Mouse (Mus musculus): ENCODE data around the gene Sirt6. TPM values are rescaled to one million over a fixed set of nuclear protein-coding genes. Genes with fewer than 3 reads are reported as not detected.

Gene Sirt6
- polyA plus RNA-seq, 1 experiment from 2014 or later: 45.7 TPM

GRCm38 (mm10) chr10:81600096-81600495 is 27.5 kb downstream of the Sirt6 start:
- no peak overlapping the region for H3K27ac ChIP-seq (ENCODE audit: low read depth, low read length)
- no peak overlapping the region for H3K4me2 ChIP-seq (ENCODE audit: low read depth)
- H3K9me3 ChIP-seq (ENCODE audit: control insufficient read depth, low read length): no peaks in the 10 kb centered on the region
- no peaks in the 10 kb centered on the region for H3K36me3 ChIP-seq (ENCODE audit: control insufficient read depth, insufficient read depth, low read length)
- ATAC-seq (ENCODE audit: insufficient read depth, low FRiP score, low TSS enrichment): no peak
- no peak overlapping the region for H3K4me3 ChIP-seq (ENCODE audit: low read depth, low read length)
- H3K4me1 ChIP-seq (ENCODE audit: control insufficient read depth, insufficient read depth, low read length): peaks cover 32% of the 10 kb centered on the region
- H3K9ac ChIP-seq (ENCODE audit: low read length): no peak overlapping the region
- peaks cover 22% of the 10 kb centered on the region for H3K27me3 ChIP-seq (ENCODE audit: control insufficient read depth, insufficient read depth, low read length)
- WGBS: 45% methylated on average over 10 of the region's 10 CpGs
- no peak for DNase-seq (ENCODE audit: low spot score)

DNA sequence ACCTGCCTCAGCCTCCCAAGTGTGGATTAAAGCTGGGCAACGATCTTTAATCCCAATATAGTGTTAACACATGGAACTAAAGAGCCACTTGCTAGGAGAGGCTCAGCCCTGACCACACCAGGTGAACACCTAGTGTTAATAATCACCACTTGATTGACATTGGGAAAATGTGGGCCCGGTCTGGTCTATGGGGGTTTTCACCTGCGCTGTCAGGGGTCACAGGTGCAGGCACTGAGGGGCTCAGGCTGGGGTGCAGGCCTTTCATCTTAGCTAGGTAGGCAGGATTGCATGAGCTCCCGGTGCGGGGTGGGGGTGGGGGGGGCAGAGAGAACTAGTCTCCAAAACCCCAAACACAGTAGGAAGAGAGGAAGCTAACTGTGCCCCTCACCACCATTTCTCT is 28.0 kb downstream of the Sirt6 start:
- Histone ChIP-seq H3K4me2 (ENCODE audit: low read depth) (no peak overlapping the region), H3K9ac (ENCODE audit: low read length) (no peak overlapping the region), H3K9me3 (ENCODE audit: control insufficient read depth, low read length) (no peaks in the 10 kb centered on the region), H3K27me3 (ENCODE audit: control insufficient read depth, insufficient read depth, low read length) (peaks cover 25% of the 10 kb centered on the region), H3K36me3 (ENCODE audit: control insufficient read depth, insufficient read depth, low read length) (no peaks in the 10 kb centered on the region), H3K27ac (ENCODE audit: low read depth, low read length) (no peak overlapping the region), H3K4me1 (ENCODE audit: control insufficient read depth, insufficient read depth, low read length) (peaks cover 32% of the 10 kb centered on the region), H3K4me3 (ENCODE audit: low read depth, low read length) (no peak overlapping the region)
- ATAC-seq (ENCODE audit: insufficient read depth, low FRiP score, low TSS enrichment): no peak
- 76% methylated on average over 5 of the region's 5 CpGs for WGBS
- no peak for DNase-seq (ENCODE audit: low spot score)

DNA sequence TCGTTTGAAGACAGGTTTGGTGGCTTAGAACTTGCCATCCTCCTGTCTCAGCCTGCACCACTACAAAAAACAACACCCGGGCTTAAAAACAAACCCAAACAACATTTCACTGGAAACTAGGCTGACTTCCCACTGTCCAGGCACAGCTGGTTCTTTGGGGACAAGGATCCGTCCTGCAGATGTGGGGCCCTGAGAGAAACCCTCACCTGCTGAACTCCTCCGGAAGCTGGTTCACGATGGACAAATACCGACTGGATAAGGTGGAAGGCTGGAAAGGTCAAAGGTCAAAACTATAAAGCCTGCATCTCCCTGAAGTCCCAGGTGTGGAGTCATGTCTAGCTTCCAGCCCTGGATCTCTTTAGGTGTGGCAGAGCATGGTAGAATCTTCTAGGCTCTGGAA is 28.7 kb downstream of the Sirt6 start:
- 44% methylated on average over 6 of the region's 6 CpGs for WGBS
- Histone ChIP-seq H3K4me1 (ENCODE audit: control insufficient read depth, insufficient read depth, low read length) (peaks cover 32% of the 10 kb centered on the region), H3K9ac (ENCODE audit: low read length) (no peak overlapping the region), H3K27me3 (ENCODE audit: control insufficient read depth, insufficient read depth, low read length) (peaks cover 31% of the 10 kb centered on the region), H3K9me3 (ENCODE audit: control insufficient read depth, low read length) (no peaks in the 10 kb centered on the region), H3K36me3 (ENCODE audit: control insufficient read depth, insufficient read depth, low read length) (no peaks in the 10 kb centered on the region), H3K27ac (ENCODE audit: low read depth, low read length) (no peak overlapping the region), H3K4me2 (ENCODE audit: low read depth) (no peak overlapping the region), H3K4me3 (ENCODE audit: low read depth, low read length) (no peak overlapping the region)
- DNase-seq (ENCODE audit: low spot score) (no peak), ATAC-seq (ENCODE audit: insufficient read depth, low FRiP score, low TSS enrichment) (no peak)

DNA sequence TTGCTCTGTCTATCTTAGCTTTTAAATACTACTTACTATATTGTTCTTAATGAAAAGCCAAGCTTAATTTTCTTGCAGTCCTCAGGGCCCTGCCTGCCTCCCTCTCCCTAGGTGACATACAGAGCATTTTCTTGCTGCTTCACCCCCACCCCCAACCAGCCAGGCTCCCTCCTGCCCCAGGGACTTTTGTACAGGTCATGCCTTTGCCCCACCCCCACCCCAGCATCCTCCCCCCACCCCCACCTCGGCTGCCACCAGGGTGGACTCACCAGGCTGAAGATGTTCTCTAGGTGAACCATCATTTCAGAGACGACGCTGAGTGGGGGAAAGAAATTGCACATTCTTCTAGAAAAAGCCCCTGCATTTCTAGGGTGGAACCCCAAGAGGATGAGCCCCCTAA is 29.3 kb downstream of the Sirt6 start:
- H3K9me3 ChIP-seq (ENCODE audit: control insufficient read depth, low read length): no peaks in the 10 kb centered on the region
- H3K4me2 ChIP-seq (ENCODE audit: low read depth): no peak overlapping the region
- H3K4me3 ChIP-seq (ENCODE audit: low read depth, low read length): no peak overlapping the region
- WGBS: 48% methylated on average over 3 of the region's 3 CpGs
- peaks cover 31% of the 10 kb centered on the region for H3K27me3 ChIP-seq (ENCODE audit: control insufficient read depth, insufficient read depth, low read length)
- H3K4me1 ChIP-seq (ENCODE audit: control insufficient read depth, insufficient read depth, low read length): peaks cover 32% of the 10 kb centered on the region
- DNase-seq (ENCODE audit: low spot score): no peak
- no peak overlapping the region for H3K27ac ChIP-seq (ENCODE audit: low read depth, low read length)
- no peak for ATAC-seq (ENCODE audit: insufficient read depth, low FRiP score, low TSS enrichment)
- H3K9ac ChIP-seq (ENCODE audit: low read length): no peak overlapping the region
- H3K36me3 ChIP-seq (ENCODE audit: control insufficient read depth, insufficient read depth, low read length): no peaks in the 10 kb centered on the region

DNA sequence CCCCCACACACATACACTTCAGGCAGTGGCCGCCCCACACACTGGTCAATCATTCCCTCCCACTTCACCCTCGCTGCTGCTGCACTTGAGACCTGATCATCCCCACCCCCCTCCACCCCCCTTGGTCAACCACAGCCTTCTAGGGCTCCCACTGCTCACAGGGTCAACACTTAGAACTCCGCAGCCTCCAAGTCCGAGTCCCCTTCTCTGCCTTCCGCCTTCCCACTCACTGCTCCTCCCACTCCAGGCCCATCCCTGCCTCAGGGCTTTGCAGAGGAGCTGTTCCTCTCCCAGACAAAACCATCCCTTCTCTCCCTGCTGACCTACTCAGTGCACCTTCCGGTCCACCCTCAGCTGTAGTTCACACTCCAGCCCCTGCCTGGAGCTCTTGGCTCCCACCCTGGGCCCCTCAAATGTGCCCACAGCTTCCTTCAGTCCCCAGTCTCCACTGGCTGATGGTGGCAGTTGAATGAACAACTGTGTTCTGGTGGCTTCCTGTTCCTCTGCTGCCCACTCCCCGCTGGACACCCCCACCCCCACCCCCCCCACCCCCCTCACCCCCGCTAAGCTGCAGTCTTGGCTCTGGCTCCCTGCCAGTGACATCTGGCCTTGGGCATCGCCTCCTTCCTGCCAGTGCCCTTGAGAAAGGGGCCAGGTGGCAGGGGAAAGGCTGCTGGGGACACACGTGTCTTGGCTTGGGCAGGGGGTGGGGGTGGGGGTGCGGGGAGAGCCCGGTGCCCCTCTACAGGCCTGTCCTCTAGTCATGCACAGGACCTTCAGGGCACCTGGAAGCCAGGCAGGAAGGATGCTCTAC is 30.3 kb downstream of the Sirt6 start:
- Histone ChIP-seq H3K9ac (ENCODE audit: low read length) (peak overlapping the region; percentile 10; the same call in 1 of the 2 replicates), H3K4me3 (ENCODE audit: low read depth, low read length) (no peak overlapping the region), H3K4me1 (ENCODE audit: control insufficient read depth, insufficient read depth, low read length) (peaks cover 32% of the 10 kb centered on the region), H3K27me3 (ENCODE audit: control insufficient read depth, insufficient read depth, low read length) (peaks cover 31% of the 10 kb centered on the region), H3K36me3 (ENCODE audit: control insufficient read depth, insufficient read depth, low read length) (no peaks in the 10 kb centered on the region), H3K4me2 (ENCODE audit: low read depth) (peak overlapping the region; percentile 24; the same call in 1 of the 2 replicates), H3K27ac (ENCODE audit: low read depth, low read length) (0 out of 2 replicates have a peak overlapping the region, but pooled peaks have one; percentile 39), H3K9me3 (ENCODE audit: control insufficient read depth, low read length) (no peaks in the 10 kb centered on the region)
- ATAC-seq (ENCODE audit: insufficient read depth, low FRiP score, low TSS enrichment) (peak; percentile 6; the same call in 1 of the 2 replicates), DNase-seq (ENCODE audit: low spot score) (peak; percentile 50)
- 11% methylated on average over 12 of the region's 12 CpGs for WGBS

- Histone ChIP-seq H3K9me3 (ENCODE audit: control insufficient read depth, low read length) (no peaks in the 10 kb centered on the region), H3K27me3 (ENCODE audit: control insufficient read depth, insufficient read depth, low read length) (peaks cover 28% of the 10 kb centered on the region), H3K4me1 (ENCODE audit: control insufficient read depth, insufficient read depth, low read length) (peaks cover 31% of the 10 kb centered on the region), H3K4me2 (ENCODE audit: low read depth) (peak overlapping the region; percentile 24), H3K9ac (ENCODE audit: low read length) (peak overlapping the region; percentile 15; the same call in 1 of the 2 replicates), H3K36me3 (ENCODE audit: control insufficient read depth, insufficient read depth, low read length) (no peaks in the 10 kb centered on the region), H3K27ac (ENCODE audit: low read depth, low read length) (0 out of 2 replicates have a peak overlapping the region, but pooled peaks have one; percentile 39), H3K4me3 (ENCODE audit: low read depth, low read length) (no peak overlapping the region)
- under 1% methylated on average over 10 of the region's 10 CpGs for WGBS
- ATAC-seq (ENCODE audit: insufficient read depth, low FRiP score, low TSS enrichment) (0 out of 2 replicates have a peak, but pooled peaks have one; percentile 14), DNase-seq (ENCODE audit: low spot score) (peak; percentile 66)
Measured at GRCm38 (mm10) chr10:81596611-81597010, 31.0 kb downstream of the Sirt6 start.

- no peak overlapping the region for H3K4me3 ChIP-seq (ENCODE audit: low read depth, low read length)
- WGBS: 51% methylated on average over 5 of the region's 5 CpGs
Measured at GRCm38 (mm10) chr10:81595599-81595998, 32.0 kb downstream of the Sirt6 start.

DNA sequence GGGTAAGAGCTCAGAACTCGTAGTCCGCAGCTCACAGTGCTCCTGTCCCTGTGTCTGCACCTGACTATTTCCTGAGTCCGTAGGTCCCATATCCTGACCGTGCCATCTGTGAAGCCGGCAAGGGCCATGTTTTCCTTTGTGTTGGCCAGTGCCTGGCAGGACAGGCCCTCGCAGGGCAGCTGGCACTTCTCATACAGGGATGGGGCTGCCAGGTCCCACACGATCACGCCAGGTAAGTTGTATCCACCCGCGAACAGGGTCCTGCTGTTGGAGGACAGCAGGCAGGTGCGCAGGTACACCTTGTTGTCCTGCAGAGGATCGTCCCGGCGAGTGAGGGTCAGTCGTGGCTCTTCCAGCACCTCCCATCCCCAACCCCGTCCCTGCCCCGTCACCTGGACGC is 33.7 kb downstream of the Sirt6 start:
- ATAC-seq (ENCODE audit: insufficient read depth, low FRiP score, low TSS enrichment): no peak
- Histone ChIP-seq H3K9me3 (ENCODE audit: control insufficient read depth, low read length) (no peaks in the 10 kb centered on the region), H3K27me3 (ENCODE audit: control insufficient read depth, insufficient read depth, low read length) (peaks cover 22% of the 10 kb centered on the region), H3K9ac (ENCODE audit: low read length) (no peak overlapping the region), H3K4me2 (ENCODE audit: low read depth) (no peak overlapping the region), H3K4me3 (ENCODE audit: low read depth, low read length) (no peak overlapping the region), H3K4me1 (ENCODE audit: control insufficient read depth, insufficient read depth, low read length) (peaks cover 23% of the 10 kb centered on the region), H3K27ac (ENCODE audit: low read depth, low read length) (no peak overlapping the region), H3K36me3 (ENCODE audit: control insufficient read depth, insufficient read depth, low read length) (no peaks in the 10 kb centered on the region)
- 77% methylated on average over 18 of the region's 18 CpGs for WGBS
- DNase-seq (ENCODE audit: low spot score): no peak

More at GRCm38 (mm10) chr10:81595599-81595998, 32.0 kb downstream of the Sirt6 start:
- Histone ChIP-seq H3K4me2 (ENCODE audit: low read depth) (no peak overlapping the region), H3K27me3 (ENCODE audit: control insufficient read depth, insufficient read depth, low read length) (peaks cover 26% of the 10 kb centered on the region), H3K36me3 (ENCODE audit: control insufficient read depth, insufficient read depth, low read length) (no peaks in the 10 kb centered on the region), H3K27ac (ENCODE audit: low read depth, low read length) (no peak overlapping the region), H3K9me3 (ENCODE audit: control insufficient read depth, low read length) (no peaks in the 10 kb centered on the region), H3K4me1 (ENCODE audit: control insufficient read depth, insufficient read depth, low read length) (peaks cover 26% of the 10 kb centered on the region), H3K9ac (ENCODE audit: low read length) (no peak overlapping the region)
- DNase-seq (ENCODE audit: low spot score): no peak
- ATAC-seq (ENCODE audit: insufficient read depth, low FRiP score, low TSS enrichment): no peak

- peaks cover 22% of the 10 kb centered on the region for H3K27me3 ChIP-seq (ENCODE audit: control insufficient read depth, insufficient read depth, low read length)
- ATAC-seq (ENCODE audit: insufficient read depth, low FRiP score, low TSS enrichment) (no peak), DNase-seq (ENCODE audit: low spot score) (no peak)
- no peaks in the 10 kb centered on the region for H3K36me3 ChIP-seq (ENCODE audit: control insufficient read depth, insufficient read depth, low read length)
- no peak overlapping the region for H3K27ac ChIP-seq (ENCODE audit: low read depth, low read length)
- H3K9ac ChIP-seq (ENCODE audit: low read length): no peak overlapping the region
- WGBS: 68% methylated on average over 4 of the region's 4 CpGs
- H3K4me1 ChIP-seq (ENCODE audit: control insufficient read depth, insufficient read depth, low read length): peaks cover 23% of the 10 kb centered on the region
- H3K4me3 ChIP-seq (ENCODE audit: low read depth, low read length): no peak overlapping the region
- no peaks in the 10 kb centered on the region for H3K9me3 ChIP-seq (ENCODE audit: control insufficient read depth, low read length)
- no peak overlapping the region for H3K4me2 ChIP-seq (ENCODE audit: low read depth)
Measured at GRCm38 (mm10) chr10:81593223-81593622, 34.4 kb downstream of the Sirt6 start.

All from neural tube, embryonic 11.5 days (tissue).